Mouse (Mus musculus) testis, adult 2 months (tissue): ENCODE measurements around the gene Rnf182. TPM values are rescaled to one million over a fixed set of nuclear protein-coding genes. Genes with fewer than 3 reads are reported as not detected.
A peak's percentile ranks its signal among the peaks of the same experiment; 100 is the strongest.

Source experiments
- H3K27ac ChIP-seq: fragments of 200-500 bp; 2 replicates; pipeline ENCODE4 v1.5.1; 2012; ENCODE audit warnings: low read depth, low read length; ENCODE audit not compliant: control insufficient read depth, insufficient read depth
- H3K27me3 ChIP-seq: fragments of 200-500 bp; 2 replicates; pipeline ENCODE4 v1.6.1; 2012; ENCODE audit warnings: mild to moderate bottlenecking, low read length, moderate library complexity; ENCODE audit not compliant: control insufficient read depth, insufficient read depth
- H3K36me3 ChIP-seq: fragments of 200-500 bp; 2 replicates; pipeline ENCODE4 v1.6.1; 2012; ENCODE audit warnings: mild to moderate bottlenecking, low read length; ENCODE audit not compliant: control insufficient read depth, insufficient read depth
- H3K4me1 ChIP-seq: fragments of 200-500 bp; 2 replicates; pipeline ENCODE4 v1.6.1; 2012; ENCODE audit warnings: low read length; ENCODE audit not compliant: control insufficient read depth, insufficient read depth
- H3K4me3 ChIP-seq: fragments of 200-500 bp; 2 replicates; pipeline ENCODE4 v1.5.1; 2012; ENCODE audit warnings: low read depth, mild to moderate bottlenecking, low read length, moderate library complexity, mixed read lengths; ENCODE audit not compliant: control insufficient read depth
- CTCF ChIP-seq: fragments of 200-500 bp; IDR thresholded peaks from 2 replicates; pipeline ENCODE4 v1.5.1; 2012; ENCODE audit warnings: low read depth, mild to moderate bottlenecking, inconsistent platforms, low read length, moderate library complexity; ENCODE audit not compliant: control insufficient read depth, insufficient read depth, insufficient replicate concordance
- POLR2A ChIP-seq: fragments of 200-500 bp; IDR thresholded peaks from 2 replicates; pipeline ENCODE4 v1.6.1; 2012; ENCODE audit warnings: low read depth, mild to moderate bottlenecking, inconsistent platforms, low read length, moderate library complexity; ENCODE audit not compliant: control insufficient read depth
- polyA plus RNA-seq: library from polyadenylated mRNA; depleted of rRNA; stranded (reverse); fragments of >200 nt; gene quantifications from 2 replicates; pipeline ENCODE4 v1.2.3, GENCODE M21; 2012

Rnf182 gene
- polyA plus RNA-seq, 1 experiment = 1.3 TPM

DNA sequence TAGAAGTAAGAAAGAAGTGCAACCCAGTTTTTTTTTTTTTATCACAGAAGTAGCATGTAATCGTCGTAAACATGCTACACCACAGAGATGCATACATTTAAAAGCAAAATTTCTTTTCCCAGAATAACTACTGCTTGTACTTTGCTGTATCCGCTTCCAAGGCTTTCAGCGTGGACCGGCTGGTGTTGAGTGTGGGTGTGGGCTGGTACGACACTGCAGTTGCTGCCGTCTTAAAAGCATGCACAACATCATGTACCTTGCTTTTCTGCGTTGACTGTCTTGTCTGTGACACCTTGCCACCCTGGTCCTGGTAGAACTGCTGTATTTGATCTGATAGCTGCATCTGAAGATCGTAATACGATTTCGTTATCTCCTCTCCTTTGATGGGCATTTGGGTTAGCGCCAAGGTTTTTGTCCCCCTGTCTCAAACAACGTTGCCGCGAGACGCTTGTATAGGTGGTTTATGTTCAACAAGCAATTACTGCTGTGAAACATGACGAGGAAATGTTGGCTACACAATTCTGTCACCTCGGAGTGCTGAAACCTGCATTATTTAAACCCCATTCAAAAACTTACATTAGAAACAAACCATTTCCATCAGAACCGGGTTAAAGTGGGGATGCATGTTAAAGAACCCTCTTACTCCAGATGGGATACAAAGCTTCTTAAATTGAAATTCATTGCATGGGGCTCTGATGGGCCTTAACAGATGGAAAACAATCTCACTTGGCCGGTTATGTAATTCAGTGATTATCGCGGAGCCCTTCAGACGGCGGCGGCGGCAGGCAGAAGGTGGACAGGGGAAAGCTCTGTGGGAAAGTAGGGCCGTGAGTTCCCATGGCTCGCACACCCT is 23.5 kb upstream of the Rnf182 start:
- no peak overlapping the region for H3K27ac ChIP-seq
- peaks cover 2% of the 10 kb centered on the region; the same call in 1 of the 2 replicates for H3K4me1 ChIP-seq
- H3K4me3 ChIP-seq = no peak overlapping the region; the same call in 1 of the 2 replicates
- H3K27me3 ChIP-seq = no peaks in the 10 kb centered on the region
- no peaks in the 10 kb centered on the region for H3K36me3 ChIP-seq
- TF ChIP-seq POLR2A (no peak), CTCF (no peak)

DNA sequence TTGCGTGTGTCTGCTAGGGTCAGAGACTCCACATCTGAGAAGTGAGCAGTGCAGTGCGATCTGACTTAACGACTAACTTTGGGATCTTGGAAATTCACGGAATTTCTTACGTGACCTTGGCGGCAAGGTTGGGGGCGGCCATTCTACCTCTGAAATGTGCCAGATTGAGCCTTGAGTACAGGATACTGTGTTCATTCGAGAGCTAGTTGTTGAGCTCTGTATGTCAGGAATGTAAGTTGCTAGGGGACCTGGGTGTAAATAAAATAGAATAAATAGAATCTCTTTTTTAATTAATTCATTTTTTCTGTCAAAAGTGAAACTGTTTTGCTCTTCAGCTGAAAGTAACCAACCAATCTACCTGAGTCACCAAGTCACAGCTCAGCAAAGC is 22.8 kb upstream of the Rnf182 start:
- TF ChIP-seq CTCF (no peak), POLR2A (no peak)
- Histone ChIP-seq H3K4me1 (peaks cover 2% of the 10 kb centered on the region; the same call in 1 of the 2 replicates), H3K4me3 (no peak overlapping the region; the same call in 1 of the 2 replicates), H3K27ac (no peak overlapping the region), H3K27me3 (no peaks in the 10 kb centered on the region), H3K36me3 (no peaks in the 10 kb centered on the region)

DNA sequence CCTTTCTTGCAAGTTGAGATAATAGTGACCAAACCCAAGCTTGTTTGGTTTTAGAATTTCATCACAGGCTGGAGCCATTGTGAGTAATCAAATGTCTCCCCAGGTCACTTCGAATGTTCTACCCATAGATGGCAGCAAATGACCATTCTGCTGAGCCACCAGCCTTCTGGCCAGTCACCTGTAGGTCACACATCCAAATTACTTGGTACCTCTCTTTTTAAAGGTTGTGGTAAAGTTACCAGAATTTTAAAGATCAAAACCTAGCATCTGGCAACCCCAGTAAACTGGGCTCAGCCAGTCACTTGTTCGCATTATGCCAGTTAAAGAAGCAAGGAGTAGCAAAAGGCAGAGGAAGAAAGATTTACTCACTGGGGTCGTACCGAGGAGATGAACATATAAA is 19.6 kb upstream of the Rnf182 start:
- H3K27ac ChIP-seq = no peak overlapping the region
- no peak overlapping the region for H3K4me3 ChIP-seq
- no peaks in the 10 kb centered on the region for H3K27me3 ChIP-seq
- H3K36me3 ChIP-seq = no peaks in the 10 kb centered on the region
- H3K4me1 ChIP-seq = peaks cover 2% of the 10 kb centered on the region; the same call in 1 of the 2 replicates
- TF ChIP-seq CTCF (peak; percentile 34; the same call in 1 of the 2 replicates), POLR2A (no peak)

DNA sequence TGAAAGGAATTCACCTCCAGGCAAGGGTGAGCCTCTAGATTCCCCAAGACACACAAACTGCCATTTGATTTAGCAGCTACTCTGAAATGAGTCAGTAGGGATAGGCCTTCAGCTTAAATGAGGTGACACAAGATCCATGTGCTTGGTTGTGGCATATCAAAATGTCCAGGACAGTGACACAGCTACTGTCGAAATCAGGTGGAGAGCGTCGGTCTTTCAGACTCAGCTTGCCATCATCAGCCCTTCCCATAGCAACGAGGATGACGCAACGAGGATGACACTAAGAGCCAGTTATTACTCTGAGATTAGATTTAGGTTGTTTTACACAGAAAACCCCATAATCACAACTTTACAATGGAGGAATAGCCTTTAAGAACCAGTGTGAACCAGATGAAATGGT is 14.5 kb upstream of the Rnf182 start:
- Histone ChIP-seq H3K36me3 (no peaks in the 10 kb centered on the region), H3K27me3 (no peaks in the 10 kb centered on the region), H3K27ac (no peak overlapping the region), H3K4me3 (no peak overlapping the region), H3K4me1 (peaks cover 11% of the 10 kb centered on the region)
- no peak for TF ChIP-seq CTCF
- TF ChIP-seq POLR2A = no peak

DNA sequence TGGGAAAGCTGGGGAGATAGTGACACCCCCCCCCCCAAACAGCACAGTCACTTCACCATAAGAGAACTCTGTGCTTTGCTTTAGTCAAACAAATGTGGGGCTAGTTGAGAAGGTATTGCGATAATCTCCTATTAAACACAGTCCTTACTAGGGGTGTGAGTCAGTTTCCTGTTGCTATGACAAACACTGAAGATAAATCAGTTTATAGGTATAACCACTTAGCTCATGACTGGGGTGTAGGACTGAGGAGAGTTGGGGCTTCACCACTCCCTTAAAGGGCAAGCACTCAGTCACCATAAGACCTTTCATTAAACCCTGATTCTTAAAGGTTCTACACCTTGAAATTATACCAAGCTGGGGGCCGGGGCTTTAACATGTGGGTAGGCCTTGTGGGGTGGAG is 13.1 kb upstream of the Rnf182 start:
- Histone ChIP-seq H3K27me3 (no peaks in the 10 kb centered on the region), H3K4me3 (no peak overlapping the region), H3K4me1 (peaks cover 11% of the 10 kb centered on the region), H3K27ac (no peak overlapping the region), H3K36me3 (no peaks in the 10 kb centered on the region)
- TF ChIP-seq POLR2A (no peak), CTCF (no peak)

DNA sequence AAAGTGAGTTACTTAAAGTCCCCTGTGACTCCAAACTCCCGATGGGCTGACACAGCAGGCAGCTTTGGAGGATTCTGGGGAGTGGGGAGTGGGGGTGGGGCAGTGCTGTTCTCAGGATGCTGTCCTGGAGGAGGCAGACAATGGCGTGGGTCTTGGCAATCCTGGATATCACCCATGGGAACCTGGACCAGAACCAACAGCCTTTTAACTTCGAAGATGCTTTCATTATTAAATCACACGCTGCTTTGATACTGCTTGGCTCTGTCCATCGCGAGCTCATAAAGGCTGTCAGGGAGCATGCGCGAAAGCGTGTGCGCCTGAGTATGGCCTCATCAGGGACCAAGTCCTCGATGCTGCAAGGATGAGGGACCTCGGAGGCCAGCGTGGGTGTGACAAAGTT is 12.5 kb upstream of the Rnf182 start:
- TF ChIP-seq POLR2A (no peak), CTCF (no peak)
- Histone ChIP-seq H3K4me3 (peak overlapping the region; percentile 19; the same call in 1 of the 2 replicates), H3K4me1 (peaks cover 11% of the 10 kb centered on the region), H3K36me3 (no peaks in the 10 kb centered on the region), H3K27ac (no peak overlapping the region), H3K27me3 (no peaks in the 10 kb centered on the region)

DNA sequence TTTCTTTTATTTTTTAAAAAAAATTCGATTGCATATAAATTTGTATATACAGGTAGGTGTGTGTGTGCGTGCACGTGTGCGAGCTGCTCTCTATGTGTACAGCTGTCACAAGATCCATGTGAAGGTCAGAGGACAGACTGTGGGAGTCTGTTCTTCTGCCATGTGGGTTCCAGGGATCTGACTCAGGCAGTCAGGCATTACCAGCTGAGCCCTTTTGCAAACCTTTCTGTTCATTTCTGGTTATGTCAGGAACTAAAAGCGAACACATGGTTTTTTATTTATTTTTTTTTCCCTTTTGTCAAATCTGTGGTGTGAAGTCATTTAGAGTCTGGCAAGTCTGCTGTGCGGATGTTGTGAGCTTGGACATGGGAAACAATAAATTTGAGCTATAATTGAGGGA is 6.7 kb upstream of the Rnf182 start:
- Histone ChIP-seq H3K4me1 (peaks cover 4% of the 10 kb centered on the region), H3K36me3 (no peaks in the 10 kb centered on the region), H3K27me3 (no peaks in the 10 kb centered on the region), H3K4me3 (no peak overlapping the region), H3K27ac (no peak overlapping the region)
- TF ChIP-seq POLR2A (no peak), CTCF (no peak)
